Mouse (Mus musculus) lung, postnatal 14 days (tissue): ENCODE results near the gene Gsx2.

Experiments
- DNase-seq: peaks from one replicate; pipeline ENCODE4 v3.0.0; 2021

The Gsx2 gene

GRCm38 (mm10) chr5:75077051-75077380 lies 1.6 kb downstream of the Gsx2 start:
- DNase-seq = no peak

DNA sequence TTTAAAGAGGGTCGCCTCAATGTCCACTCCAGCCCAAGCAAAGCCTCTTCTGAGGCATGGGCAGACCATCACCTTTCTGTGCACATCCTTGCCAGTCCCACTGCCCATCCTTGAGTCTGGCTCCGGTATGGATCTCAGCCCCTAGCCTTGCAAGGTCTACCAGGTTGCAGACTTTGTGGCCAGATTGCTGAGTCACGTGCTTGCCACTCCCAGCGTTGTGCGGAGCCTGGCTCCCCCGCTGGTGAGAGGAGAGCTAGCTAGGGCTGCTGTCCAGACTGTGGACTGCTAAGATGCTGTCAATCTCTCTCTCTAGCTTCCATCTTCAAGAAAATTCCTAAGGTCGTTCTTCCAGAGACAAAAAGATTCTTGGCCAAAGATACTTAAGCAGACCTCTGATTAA lies 4.2 kb downstream of the Gsx2 start:
- no peak for DNase-seq

DNA sequence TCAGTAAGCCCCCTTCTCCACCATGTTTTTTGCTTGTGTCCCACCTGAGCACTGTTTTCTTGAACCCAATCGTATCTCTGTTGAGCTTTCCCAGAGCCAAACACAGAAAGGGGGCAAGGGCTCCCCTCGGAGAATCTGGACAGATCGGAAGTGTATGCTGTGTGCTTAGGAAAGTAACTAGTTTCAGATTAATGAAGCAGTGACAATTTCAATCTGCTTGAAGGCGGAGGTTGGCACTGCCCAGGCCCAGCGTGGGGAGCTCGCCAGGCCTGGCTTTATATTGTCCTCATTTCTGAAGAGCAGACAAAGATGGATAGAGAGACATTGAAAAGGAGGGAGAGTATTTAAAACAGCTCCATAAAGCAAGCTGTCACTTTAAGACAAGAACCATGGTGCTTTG lies 7.0 kb downstream of the Gsx2 start:
- DNase-seq = no peak

DNA sequence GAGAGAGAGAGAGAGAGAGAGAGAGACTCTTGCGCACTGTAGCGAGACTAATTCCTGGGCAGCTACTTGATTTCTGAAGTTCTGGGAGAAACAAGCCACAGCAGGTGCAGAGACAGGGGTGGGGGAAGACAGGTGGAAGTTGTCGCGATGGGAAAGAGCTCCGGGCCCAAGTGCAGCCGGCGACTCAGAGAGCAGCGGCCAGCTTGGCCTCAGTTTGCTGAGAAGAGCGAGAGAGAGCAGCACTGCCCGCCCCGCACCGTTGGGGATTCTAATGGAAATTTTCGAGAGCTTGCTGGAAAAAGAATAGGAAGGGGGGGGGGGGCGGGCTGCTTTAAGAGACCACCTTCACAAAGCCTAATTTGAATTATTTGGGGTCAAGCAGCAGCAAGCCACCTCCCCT lies 7.7 kb downstream of the Gsx2 start:
- DNase-seq = no peak

DNA sequence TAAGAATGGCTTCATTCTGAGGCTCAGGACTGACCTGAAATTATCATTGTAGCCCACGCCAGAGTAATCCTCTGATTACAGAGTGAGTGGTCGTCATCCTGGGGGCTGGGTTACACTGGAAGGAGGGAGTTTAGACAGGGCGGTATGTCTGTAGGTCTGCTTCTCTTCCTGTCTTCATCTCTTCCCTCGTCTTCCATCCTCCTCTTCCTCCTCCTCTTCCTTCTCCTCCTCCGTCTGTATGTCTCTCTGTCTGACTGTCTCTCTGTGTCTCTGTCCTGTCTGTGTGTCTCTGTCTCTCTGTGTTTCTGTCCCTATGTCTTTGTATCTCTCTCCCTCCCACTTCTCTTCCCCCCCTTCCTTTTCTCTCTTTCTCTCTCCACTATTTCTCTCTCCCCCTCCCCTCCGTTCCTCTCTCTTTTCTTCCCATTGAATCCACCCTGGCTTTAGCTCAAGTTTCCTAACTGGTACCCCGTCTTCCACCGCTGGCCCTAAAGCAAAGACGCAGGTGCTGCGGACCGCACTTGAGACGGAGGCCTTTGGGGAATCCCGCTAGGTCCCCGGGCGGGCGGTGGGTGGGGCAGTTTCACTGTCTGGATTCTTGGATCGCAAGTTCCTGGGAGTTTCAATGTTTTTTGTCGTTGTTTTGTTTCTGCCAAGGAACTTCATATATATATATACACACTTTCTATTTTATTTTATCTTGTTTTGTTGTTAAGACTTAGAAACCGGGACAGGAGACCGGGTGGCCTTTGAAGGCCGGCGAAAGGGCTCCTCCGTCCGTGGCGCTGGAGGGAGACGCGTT lies 8.4 kb downstream of the Gsx2 start:
- no peak for DNase-seq

DNA sequence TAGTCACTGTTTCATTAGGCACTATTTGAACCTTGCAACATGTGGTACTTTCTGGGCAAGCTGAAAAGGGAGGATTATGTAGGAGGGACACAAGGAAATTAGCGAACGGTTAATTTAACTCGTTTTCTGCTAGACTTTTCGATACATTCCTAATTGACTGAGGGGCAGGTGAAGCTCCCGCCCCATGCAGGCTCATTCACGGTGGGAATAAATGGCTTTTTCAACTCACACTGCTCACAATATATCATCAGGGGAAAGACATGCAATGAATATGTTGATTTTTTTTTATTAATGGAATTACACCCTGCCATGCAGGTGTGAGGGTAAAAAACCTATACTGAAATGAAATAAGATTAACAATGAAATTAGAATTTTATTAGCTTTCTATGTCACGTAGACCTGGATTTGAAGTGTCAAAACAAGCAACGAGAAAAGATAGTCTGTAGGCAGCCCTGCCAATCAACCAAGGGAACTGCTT lies 9.0 kb downstream of the Gsx2 start:
- DNase-seq = no peak

DNA sequence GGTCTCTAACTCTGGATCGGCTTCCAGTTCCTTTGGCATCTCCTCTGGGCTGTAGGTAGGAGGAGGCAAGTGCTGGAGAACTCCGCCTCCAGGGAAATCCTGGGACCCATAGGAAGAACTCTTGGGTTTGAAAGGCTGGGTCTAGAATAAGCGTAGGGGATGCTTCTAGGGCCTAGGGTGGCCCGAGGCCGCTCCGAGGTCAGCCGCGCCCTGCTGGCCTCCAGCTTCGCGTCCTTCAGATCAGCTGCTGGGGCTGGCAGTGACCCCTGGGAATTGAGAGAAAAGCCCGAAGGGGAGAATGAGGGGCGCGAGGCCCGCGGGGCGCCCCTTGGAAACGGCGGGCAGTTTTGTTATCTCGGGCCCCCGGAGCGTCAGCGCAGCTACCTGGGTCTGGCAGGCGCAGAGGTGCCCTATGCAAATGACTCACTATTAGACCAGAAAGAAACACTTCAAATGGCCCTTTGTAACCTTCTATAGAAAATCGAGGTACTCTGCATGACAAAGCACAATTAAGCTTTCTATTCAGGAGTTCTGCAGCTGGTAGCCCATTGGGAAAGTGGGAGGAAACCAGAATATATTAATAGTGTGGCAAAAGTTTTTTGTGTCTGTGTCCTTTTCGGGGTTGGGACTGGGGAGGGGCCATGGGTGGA lies 9.6 kb downstream of the Gsx2 start:
- no peak for DNase-seq

DNA sequence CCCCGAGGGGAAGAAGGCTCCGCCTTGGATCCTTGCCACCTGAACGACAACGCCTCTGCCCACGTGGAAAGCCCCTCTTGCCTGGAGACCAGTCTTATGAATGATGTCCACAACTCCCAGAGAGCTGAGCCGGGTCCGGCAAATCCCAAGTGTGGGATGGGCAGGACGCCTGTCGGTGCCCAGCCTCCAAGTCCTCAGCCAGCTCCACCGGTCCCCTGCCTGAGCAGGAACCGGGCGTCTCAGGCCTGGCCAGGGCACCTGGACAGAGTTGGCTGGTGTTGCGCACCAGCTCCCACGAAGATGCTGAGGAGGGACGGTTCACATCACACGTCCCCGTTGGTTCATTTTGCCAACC lies 10.1 kb downstream of the Gsx2 start:
- DNase-seq = no peak

DNA sequence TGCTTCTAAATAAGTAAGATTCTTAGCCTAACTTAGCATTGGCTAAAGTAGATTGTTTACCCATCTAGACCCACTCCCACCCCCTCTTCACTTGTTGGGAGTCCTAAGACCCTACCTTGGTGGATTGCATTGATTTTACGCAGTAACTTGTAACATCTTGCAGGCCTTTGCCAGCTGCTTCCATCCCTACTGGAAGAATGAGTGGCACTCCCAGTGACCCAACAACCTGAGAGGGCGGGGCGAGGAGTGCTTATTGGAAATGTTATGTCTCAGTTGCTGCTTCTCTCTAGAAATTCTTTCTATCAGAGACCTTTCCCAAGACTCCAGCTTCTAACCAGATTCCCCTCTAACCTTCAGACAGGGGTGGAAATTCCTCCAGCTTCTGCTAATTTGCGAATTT lies 10.5 kb downstream of the Gsx2 start:
- DNase-seq = no peak

DNA sequence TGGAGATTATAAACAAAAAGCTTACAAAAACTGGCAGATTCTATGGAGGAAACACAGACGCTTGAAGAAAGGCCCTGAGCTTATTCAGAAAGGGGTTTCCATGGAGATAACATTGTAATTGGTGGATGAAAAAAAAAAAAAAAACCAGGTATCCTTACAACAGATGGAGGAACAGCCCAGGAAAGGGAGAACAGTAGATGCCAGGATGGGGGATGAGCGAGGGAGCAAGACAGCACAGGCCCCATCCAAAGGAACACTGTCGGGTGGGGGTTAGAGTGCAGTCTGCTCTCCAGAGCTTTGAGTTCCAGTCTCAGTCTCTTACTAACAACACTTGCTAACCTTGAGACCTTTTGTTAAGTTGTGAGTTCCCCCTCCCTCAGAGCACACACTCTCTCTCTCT lies 31.1 kb downstream of the Gsx2 start:
- DNase-seq = no peak

- DNase-seq = no peak
Observed at GRCm38 (mm10) chr5:75109368-75109767, 34.0 kb downstream of the Gsx2 start.

DNA sequence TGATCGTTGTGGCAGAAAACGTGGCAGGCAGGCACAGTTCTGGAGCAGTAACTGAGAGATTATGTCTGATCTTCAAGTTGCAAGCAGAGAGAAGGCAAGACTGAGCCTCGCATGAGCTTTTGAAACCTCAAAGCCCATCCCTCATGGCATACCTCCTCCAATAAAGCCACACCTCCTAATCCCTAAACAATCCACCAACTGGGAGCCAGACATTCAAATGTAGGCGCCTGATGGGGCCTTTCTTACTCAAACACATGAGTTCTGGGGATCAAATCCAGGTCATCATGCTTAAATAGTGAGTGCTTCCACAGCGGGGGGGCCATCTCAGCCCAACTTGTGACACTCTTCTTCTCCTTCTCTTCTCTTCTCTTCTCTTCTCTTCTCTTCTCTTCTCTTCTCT lies 36.4 kb downstream of the Gsx2 start:
- DNase-seq = no peak

DNA sequence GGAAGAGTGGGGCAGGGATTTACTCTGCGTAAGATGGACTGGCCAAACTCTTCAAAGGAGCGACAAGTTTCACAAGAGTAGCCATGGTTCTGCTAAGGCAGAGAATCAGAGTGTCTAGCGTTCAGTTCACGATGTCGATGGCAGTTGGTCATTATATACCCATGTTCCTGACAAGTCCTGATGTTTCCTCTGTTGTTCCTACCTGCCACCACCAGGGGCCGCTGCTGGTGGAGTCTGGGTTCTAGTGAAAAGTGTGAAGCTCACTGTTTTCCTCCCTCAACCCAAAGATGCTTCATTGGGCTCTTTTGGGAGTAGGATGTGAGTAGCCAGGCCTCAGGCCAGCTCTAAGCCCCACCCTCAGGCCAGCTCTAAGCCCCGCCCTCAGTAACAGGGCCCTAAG lies 43.4 kb downstream of the Gsx2 start:
- DNase-seq = no peak

DNA sequence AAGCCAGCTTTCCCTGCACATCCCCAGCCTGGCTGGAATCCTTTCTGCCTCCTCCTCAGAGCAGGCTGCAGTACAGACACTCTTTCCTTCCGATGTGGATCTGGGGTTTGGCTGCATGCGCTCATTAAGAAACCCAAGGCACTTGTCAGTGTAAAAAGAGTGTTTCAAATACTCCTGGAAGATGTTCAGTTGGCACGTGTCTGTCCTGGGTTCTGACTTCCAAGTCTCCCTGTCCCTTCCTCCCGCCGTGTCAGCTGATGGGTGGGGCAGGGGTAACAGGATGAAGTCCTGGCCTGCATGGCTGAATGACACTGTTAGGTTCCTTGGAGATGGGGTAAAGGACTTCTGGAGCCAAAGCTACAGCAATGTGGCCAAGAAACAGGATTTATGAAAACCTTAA lies 46.2 kb downstream of the Gsx2 start:
- DNase-seq = peak; percentile 40
